Mouse (Mus musculus) testis, adult 2 months (tissue): ENCODE measurements around the gene Cdc42se1.

ENCODE experiments used
- CTCF ChIP-seq: fragments of 200-500 bp; IDR thresholded peaks from 2 replicates; pipeline ENCODE4 v1.5.1; 2012; ENCODE audit warnings: low read depth, mild to moderate bottlenecking, inconsistent platforms, low read length, moderate library complexity; ENCODE audit not compliant: control insufficient read depth, insufficient read depth, insufficient replicate concordance
- POLR2A ChIP-seq: fragments of 200-500 bp; IDR thresholded peaks from 2 replicates; pipeline ENCODE4 v1.6.1; 2012; ENCODE audit warnings: low read depth, mild to moderate bottlenecking, inconsistent platforms, low read length, moderate library complexity; ENCODE audit not compliant: control insufficient read depth

GRCm38 (mm10) chr3:95282381-95282864 lies 53.9 kb downstream of the Cdc42se1 start:
- TF ChIP-seq CTCF (no peak), POLR2A (no peak)
